Mouse (Mus musculus) CD4-positive naive resting alpha-beta T cell, adult 76 days (primary cell): ENCODE results near the gene Arhgap19. TPM values are rescaled to one million over a fixed set of nuclear protein-coding genes. Genes with fewer than 3 reads are reported as not detected.

Experiments
- total RNA-seq: library from RNA; stranded (reverse); gene quantifications from one replicate; pipeline ENCODE4 v1.2.4, GENCODE M21; 2023

Gene Arhgap19
- 1.7 TPM for total RNA-seq

DNA sequence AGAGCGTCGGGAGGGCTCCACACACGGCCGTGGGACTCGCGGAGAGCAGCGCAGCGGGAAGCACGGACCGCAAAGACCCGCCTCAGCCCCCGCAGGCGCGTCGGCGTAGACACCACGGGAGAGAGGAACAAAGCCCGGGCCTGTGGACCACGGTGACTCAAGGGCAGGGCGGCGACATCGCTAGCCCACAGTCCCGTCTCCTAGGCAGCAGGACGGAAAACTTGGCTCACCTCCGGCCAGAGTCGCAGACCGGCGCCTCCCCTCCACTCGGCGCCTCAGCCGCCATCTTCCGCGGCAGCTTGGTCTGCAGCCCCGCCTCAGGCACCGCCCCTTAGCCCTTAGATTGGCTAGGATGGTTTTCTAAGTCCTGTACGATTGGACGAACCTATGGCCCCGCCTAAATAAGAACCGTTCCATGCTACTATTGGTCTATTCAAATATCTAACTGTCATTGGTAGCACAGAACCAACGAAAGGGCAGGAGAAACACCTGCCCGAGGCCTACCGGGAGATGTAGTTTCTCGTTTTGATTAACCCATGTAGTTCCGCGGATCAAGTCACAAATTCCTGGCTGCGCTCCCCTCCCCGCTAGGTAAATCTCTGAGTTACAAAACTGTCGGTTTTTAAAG, at the start of gene Arhgap19:
Gene Arhgap19, minus strand, starts transcription at position 306 of the 628 bp plus-strand sequence.

DNA sequence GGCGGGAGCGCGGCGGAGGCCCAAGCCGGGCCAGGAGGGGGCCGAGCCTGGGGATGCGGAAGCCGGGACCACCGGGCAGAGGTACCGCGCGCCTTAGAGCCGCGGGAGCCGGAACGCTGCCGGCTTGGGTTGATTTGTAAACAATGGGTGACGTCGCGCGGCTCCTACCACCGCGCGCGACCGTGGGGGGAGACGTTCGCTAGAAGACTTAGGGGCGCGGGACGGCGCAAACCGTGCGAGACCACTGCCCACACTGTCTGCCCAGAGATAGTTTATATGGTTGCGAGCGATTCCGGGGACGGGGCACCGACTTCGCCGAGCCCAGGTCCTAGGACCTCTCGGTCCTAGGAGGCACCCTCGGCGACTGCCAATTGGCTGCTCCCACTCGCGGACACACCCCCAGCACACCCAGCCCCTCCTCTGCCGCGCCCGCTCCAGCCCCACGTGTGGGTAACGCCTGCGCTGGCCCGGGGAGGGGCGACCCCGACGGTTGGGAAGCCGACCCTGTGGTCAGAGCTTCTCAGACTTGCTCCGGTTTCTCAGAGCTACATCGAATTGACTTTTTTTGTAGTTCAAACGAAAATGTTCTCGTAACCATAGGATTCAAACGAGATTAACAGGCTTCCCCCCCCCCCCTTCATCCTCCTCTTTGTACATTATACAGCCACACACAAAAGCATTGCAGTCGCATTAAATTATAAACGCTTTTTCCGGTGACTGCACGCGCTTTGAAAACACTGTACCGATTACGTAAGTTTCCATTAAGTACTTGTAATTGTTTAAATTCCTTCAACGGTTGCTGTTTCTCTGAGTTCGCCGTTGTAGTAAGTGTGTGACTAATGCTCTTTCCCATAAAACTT, 46.4 kb upstream of the Arhgap19 start, which contains the start of gene Frat2:
Gene Frat2, minus strand, starts transcription at position 141 of the 860 bp plus-strand sequence.

DNA sequence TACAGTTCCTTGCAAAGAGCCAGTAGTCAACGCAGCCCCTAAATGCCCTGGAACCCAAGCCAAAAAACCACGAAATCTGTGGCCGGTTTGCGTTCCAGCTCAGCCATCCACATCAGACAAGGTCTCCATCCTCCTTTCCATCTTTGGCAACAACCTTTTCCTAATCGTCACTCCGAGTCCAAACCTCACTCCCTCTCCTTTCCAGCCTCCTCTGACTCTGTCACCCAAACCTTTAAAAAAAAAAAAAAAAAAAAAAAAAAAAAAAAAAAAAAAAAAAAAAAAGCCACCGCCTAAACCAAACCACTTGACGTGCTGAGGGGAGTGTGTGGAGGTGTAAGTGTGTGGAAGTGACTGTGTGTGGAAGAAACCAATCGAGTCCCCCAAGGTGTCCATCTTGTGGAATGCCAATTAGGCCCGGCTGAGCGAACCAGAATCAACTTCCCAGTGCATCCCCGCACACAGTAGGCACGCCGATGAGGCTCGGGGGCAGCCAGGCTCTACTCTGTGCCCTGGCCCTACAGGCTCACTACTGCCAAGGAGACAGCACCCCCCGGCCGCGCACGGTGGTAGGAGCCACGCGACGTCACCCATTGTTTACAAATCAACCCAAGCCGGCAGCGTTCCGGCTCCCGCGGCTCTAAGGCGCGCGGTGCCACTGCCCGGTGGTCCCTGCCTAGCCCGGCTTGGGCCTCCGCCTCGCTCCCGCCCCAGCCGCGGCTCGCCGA, 27.7 kb upstream of the Arhgap19 start, which contains the start of gene Frat1:
Gene Frat1, plus strand, starts transcription at position 590 of the 725 bp plus-strand sequence.

DNA sequence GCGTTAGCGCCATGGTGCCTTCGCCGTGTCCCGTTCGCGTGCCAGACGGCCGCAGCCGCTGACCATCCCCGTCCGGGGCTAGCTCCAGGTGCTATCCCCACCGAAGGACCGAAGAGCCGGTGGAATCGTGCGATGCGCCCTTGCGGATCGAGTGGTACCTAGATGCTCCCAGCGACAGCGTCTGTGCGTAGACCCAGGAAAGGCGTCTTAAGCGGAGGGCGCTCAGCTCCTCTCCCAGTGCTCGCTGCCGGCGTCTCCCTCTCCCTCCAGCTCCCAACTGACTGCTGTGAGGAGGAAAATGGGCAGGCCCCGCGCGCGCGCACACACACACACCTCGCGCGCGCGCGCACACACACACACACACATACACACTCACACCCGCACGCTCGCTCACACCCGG, 58.5 kb downstream of the Arhgap19 start, which contains the start of gene Slit1:
Gene Slit1, minus strand, starts transcription at position 270 of the 400 bp plus-strand sequence.

Other genes starting within 250 kb of the Arhgap19 start
- gene Gm340, start 219.7 kb downstream of the Arhgap19 start, total RNA-seq: 39.5 TPM
- not detected for gene Slit1, start 58.4 kb downstream of the Arhgap19 start, total RNA-seq
- 74.5 TPM for gene Frat1, start 27.9 kb upstream of the Arhgap19 start, total RNA-seq
- gene Frat2, start 46.1 kb upstream of the Arhgap19 start, total RNA-seq: 157 TPM
- gene Rrp12, start 94.1 kb upstream of the Arhgap19 start, total RNA-seq: 36.7 TPM
- 40.7 TPM for gene Pgam1, start 109.9 kb upstream of the Arhgap19 start, total RNA-seq
- 37.9 TPM for gene Exosc1, start 131.4 kb upstream of the Arhgap19 start, total RNA-seq
- gene Zdhhc16, start 131.4 kb upstream of the Arhgap19 start, total RNA-seq: 23.9 TPM
- gene Mms19, start 179.1 kb upstream of the Arhgap19 start, total RNA-seq: 106 TPM
- 6.7 TPM for gene Ubtd1, start 179.7 kb upstream of the Arhgap19 start, total RNA-seq
- not detected for gene Ankrd2, start 234.0 kb upstream of the Arhgap19 start, total RNA-seq
- gene Hoga1, start 243.6 kb upstream of the Arhgap19 start, total RNA-seq: not detected